Mouse (Mus musculus) C2C12 (cell line): ENCODE measurements at regions not wholly inside any gene's neighbourhood (a gene's known extent, or its start where the extent isn't known, plus 50 kb on each side); places are given as distances from the start of the nearest gene placed in this dataset.
A peak's percentile ranks its signal among the peaks of the same experiment; 100 is the strongest.

Experiments
- CEBPB ChIP-seq: IDR thresholded peaks from one replicate; pipeline ENCODE4 v1.6.1; 2011; ENCODE audit warnings: low read depth, mild to moderate bottlenecking, control low read depth, moderate library complexity
- CTCF ChIP-seq: IDR thresholded peaks from one replicate; pipeline ENCODE4 v1.5.1; 2011; ENCODE audit not compliant: control insufficient read depth, insufficient read depth, insufficient read length
- FOSL1 ChIP-seq: IDR thresholded peaks from one replicate; pipeline ENCODE4 v1.8.0; 2011; ENCODE audit warnings: mild to moderate bottlenecking, low read length; ENCODE audit not compliant: poor library complexity, insufficient read depth, severe bottlenecking
- MAX ChIP-seq: IDR thresholded peaks from one replicate; pipeline ENCODE4 v1.6.1; 2011; ENCODE audit warnings: mild to moderate bottlenecking, control low read depth
- MYOD1 ChIP-seq: IDR thresholded peaks from one replicate; pipeline ENCODE4 v1.6.1; 2011; ENCODE audit warnings: low read depth; ENCODE audit not compliant: control insufficient read depth, insufficient read length

GRCm38 (mm10) chr2:106081951-106082350, 78.6 kb upstream of the Dnajc24 start:
- TF ChIP-seq CTCF = peak; percentile 64
- TF ChIP-seq MAX = no peak
- no peak for TF ChIP-seq CEBPB
- TF ChIP-seq MYOD1 = no peak
- no peak for TF ChIP-seq FOSL1
